Mouse (Mus musculus): ENCODE measurements around the gene Lrig1. TPM values are rescaled to one million over a fixed set of nuclear protein-coding genes. Genes with fewer than 3 reads are reported as not detected.

Gene Lrig1
- polyA plus RNA-seq, 1 experiment = 62.1 TPM

- no peak overlapping the region for H3K27ac ChIP-seq (ENCODE audit: control insufficient read depth, insufficient read depth, low read length)
- H3K36me3 ChIP-seq (ENCODE audit: control insufficient read depth, insufficient read depth, low read length) = no peaks in the 10 kb centered on the region
- H3K27me3 ChIP-seq (ENCODE audit: control insufficient read depth, insufficient read depth, low read length) = no peaks in the 10 kb centered on the region
- peaks cover 59% of the 10 kb centered on the region for H3K4me1 ChIP-seq (replicated peaks; ENCODE audit: control insufficient read depth, insufficient read depth, low read length)
- 28% methylated on average over 6 of the region's 6 CpGs for WGBS
- no peak for TF ChIP-seq POLR2A (IDR thresholded peaks at IDR 0.05; ENCODE audit: control insufficient read depth, extremely low read depth, insufficient read depth, low read length, poor library complexity)
- no peak overlapping the region for H3K4me3 ChIP-seq (ENCODE audit: control insufficient read depth, insufficient read depth, low read length)
- DNase-seq = no peak
Measured at GRCm38 (mm10) chr6:94686048-94686447, 13.9 kb downstream of the Lrig1 start.

DNA sequence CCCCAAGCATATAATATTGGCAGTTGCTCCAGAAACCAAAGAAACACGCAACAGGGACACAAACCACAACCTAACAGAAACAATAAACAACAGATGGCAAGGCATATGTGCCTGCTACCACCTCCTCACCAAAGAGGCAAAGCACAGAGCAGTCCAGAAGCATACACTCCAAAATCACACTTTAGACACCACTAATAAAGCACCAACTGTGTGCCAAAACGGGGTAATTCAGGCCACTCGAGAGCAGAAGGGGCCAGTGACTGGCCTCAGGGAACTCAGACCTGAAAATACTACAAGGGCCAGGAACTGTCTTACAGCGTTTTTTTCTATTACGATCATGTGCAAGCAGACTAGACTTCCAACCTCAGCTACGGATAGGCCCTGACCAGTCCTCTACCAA is 14.3 kb downstream of the Lrig1 start:
- H3K4me1 ChIP-seq (replicated peaks; ENCODE audit: control insufficient read depth, insufficient read depth, low read length) = peaks cover 61% of the 10 kb centered on the region
- no peak for DNase-seq
- H3K36me3 ChIP-seq (ENCODE audit: control insufficient read depth, insufficient read depth, low read length) = no peaks in the 10 kb centered on the region
- peak overlapping the region; percentile 53; the same call in 1 of the 2 replicates for H3K27ac ChIP-seq (ENCODE audit: control insufficient read depth, insufficient read depth, low read length)
- 76% methylated on average over 6 of the region's 6 CpGs for WGBS
- H3K4me3 ChIP-seq (ENCODE audit: control insufficient read depth, insufficient read depth, low read length) = no peak overlapping the region
- no peaks in the 10 kb centered on the region for H3K27me3 ChIP-seq (ENCODE audit: control insufficient read depth, insufficient read depth, low read length)
- TF ChIP-seq CTCF (IDR thresholded peaks at IDR 0.05; ENCODE audit: borderline replicate concordance, control insufficient read depth, extremely low read depth, insufficient read depth, low read length, poor library complexity) (no peak), POLR2A (IDR thresholded peaks at IDR 0.05; ENCODE audit: control insufficient read depth, extremely low read depth, insufficient read depth, low read length, poor library complexity) (no peak)

DNA sequence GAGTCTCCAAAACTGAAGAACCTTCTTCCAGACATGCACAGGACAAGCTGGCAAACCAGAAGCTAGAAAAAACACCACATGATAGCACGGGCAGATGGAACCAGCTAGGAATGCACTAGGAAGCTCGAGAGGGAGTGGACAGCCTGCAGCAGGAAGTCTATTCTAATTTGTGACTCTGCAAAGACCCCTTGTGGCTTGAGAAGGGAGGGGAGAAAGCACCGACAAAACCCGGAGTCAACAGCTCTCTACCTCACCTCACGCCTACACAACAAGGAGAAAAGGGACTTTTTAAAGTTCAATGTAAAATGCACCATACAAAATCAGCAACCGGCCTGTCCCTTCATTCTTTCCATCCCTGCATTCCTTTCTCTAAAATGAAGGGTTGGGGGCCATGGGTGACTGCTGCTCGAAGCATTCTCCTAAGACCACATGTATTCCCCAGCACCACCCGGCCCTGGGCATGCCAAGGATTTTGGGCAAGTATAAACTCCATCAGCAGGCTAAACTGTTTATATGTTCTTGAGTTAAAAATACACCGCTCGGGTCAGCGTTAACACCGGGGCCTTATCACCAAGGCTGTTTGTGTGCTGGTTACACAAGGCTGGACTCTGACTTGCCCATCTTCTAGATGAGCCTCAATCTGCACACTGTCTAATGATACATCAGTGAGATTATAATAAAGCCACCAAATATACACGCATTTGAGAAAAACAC is 15.0 kb downstream of the Lrig1 start:
- no peak for TF ChIP-seq POLR2A (IDR thresholded peaks at IDR 0.05; ENCODE audit: control insufficient read depth, extremely low read depth, insufficient read depth, low read length, poor library complexity)
- no peak for TF ChIP-seq CTCF (IDR thresholded peaks at IDR 0.05; ENCODE audit: borderline replicate concordance, control insufficient read depth, extremely low read depth, insufficient read depth, low read length, poor library complexity)
- Histone ChIP-seq H3K4me1 (replicated peaks; ENCODE audit: control insufficient read depth, insufficient read depth, low read length) (peaks cover 62% of the 10 kb centered on the region), H3K27ac (ENCODE audit: control insufficient read depth, insufficient read depth, low read length) (peak overlapping the region; percentile 67; the same call in 1 of the 2 replicates), H3K4me3 (ENCODE audit: control insufficient read depth, insufficient read depth, low read length) (no peak overlapping the region), H3K27me3 (ENCODE audit: control insufficient read depth, insufficient read depth, low read length) (no peaks in the 10 kb centered on the region), H3K36me3 (ENCODE audit: control insufficient read depth, insufficient read depth, low read length) (no peaks in the 10 kb centered on the region)
- DNase-seq = peak; percentile 35
- 66% methylated on average over 13 of the region's 13 CpGs for WGBS

DNA sequence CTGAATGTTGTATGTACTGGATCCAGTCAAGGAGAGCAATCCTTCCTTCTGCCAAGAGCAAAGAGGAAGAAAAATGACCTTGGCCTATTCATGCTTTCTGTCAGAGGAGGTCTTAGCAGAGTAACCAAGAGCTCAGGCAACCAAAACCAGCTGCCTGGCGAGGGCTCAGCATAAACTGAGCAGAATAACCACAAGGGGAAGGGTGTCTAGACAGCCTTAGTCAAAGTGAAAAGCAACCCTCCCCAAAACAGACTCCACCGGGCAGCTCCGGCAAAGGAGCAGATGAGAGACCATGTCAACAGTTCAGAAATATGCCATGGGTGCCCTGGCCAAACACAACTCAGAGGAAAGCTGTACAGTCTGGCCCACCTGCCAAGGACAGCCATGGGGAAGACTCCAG is 16.3 kb downstream of the Lrig1 start:
- Histone ChIP-seq H3K36me3 (ENCODE audit: control insufficient read depth, insufficient read depth, low read length) (no peaks in the 10 kb centered on the region), H3K4me1 (replicated peaks; ENCODE audit: control insufficient read depth, insufficient read depth, low read length) (peaks cover 62% of the 10 kb centered on the region), H3K27me3 (ENCODE audit: control insufficient read depth, insufficient read depth, low read length) (no peaks in the 10 kb centered on the region), H3K4me3 (ENCODE audit: control insufficient read depth, insufficient read depth, low read length) (no peak overlapping the region), H3K27ac (ENCODE audit: control insufficient read depth, insufficient read depth, low read length) (peak overlapping the region; percentile 70)
- DNase-seq = peak; percentile 46
- TF ChIP-seq POLR2A (IDR thresholded peaks at IDR 0.05; ENCODE audit: control insufficient read depth, extremely low read depth, insufficient read depth, low read length, poor library complexity) = no peak
- WGBS = 2% methylated on average over 3 of the region's 3 CpGs

DNA sequence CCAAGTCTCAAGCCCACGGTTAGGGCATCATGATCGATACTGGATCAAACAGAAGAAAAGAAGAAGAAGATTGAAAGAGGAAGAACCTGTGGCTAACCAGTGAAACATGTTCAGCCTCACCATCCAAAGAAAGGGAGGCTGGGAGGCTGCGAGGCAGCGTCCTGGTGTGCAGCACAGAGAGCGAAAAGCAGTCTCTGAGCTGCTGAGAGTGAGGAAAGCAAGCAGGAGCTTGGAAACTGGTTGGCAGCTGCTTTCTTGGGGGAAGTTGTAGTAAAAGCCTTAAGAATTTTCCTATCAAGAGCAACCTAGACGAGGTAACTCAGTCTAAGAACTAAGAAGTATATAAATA is 17.7 kb downstream of the Lrig1 start:
- TF ChIP-seq POLR2A (IDR thresholded peaks at IDR 0.05; ENCODE audit: control insufficient read depth, extremely low read depth, insufficient read depth, low read length, poor library complexity) = no peak
- H3K27me3 ChIP-seq (ENCODE audit: control insufficient read depth, insufficient read depth, low read length) = no peaks in the 10 kb centered on the region
- H3K4me1 ChIP-seq (replicated peaks; ENCODE audit: control insufficient read depth, insufficient read depth, low read length) = peaks cover 68% of the 10 kb centered on the region
- H3K4me3 ChIP-seq (ENCODE audit: control insufficient read depth, insufficient read depth, low read length) = peak overlapping the region; percentile 22; the same call in 1 of the 2 replicates
- peak overlapping the region; percentile 89 for H3K27ac ChIP-seq (ENCODE audit: control insufficient read depth, insufficient read depth, low read length)
- 17% methylated on average over 6 of the region's 6 CpGs for WGBS
- no peak for DNase-seq
- no peaks in the 10 kb centered on the region for H3K36me3 ChIP-seq (ENCODE audit: control insufficient read depth, insufficient read depth, low read length)

DNA sequence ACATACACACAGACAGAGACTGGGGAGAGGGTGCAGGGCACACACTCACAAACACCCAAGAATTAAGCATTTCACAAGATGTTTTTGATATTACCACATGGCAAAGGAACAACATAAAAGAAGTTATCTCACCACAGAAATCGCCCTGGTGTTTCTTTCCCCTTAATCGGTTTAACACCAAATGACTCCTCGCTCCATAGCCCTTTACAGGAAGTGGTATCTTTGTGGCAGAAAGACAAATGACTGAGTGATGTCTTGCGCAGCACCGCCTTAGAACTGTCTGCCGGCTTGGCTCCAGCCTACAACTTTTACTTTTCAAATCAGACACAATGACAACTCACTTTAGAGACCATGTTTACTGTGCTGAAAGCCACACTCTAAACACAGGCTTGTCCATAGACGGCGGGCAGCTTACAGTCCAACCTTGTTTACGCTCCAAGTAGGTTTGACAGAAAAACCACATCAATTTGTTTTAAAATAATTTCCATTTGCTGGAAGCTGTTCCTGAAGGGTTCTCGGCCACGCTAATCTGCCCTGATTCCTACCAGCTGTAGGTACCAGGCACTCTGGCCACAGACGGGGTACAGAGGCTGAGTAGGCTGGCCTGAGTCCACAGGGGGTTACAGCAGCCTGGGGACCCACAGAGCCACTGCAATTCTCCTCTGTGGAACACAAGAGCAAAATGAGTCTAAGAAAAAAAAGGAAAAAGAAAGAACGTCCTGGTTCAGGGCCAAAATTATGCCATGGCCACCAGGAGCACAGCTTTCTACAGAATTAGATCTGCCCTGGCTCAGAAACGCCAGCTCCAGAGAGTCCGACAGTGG is 18.3 kb downstream of the Lrig1 start:
- Histone ChIP-seq H3K36me3 (ENCODE audit: control insufficient read depth, insufficient read depth, low read length) (no peaks in the 10 kb centered on the region), H3K4me3 (ENCODE audit: control insufficient read depth, insufficient read depth, low read length) (peak overlapping the region; percentile 22), H3K27me3 (ENCODE audit: control insufficient read depth, insufficient read depth, low read length) (no peaks in the 10 kb centered on the region), H3K4me1 (replicated peaks; ENCODE audit: control insufficient read depth, insufficient read depth, low read length) (peaks cover 69% of the 10 kb centered on the region), H3K27ac (ENCODE audit: control insufficient read depth, insufficient read depth, low read length) (peak overlapping the region; percentile 89)
- no peak for TF ChIP-seq POLR2A (IDR thresholded peaks at IDR 0.05; ENCODE audit: control insufficient read depth, extremely low read depth, insufficient read depth, low read length, poor library complexity)
- TF ChIP-seq CTCF (IDR thresholded peaks at IDR 0.05; ENCODE audit: borderline replicate concordance, control insufficient read depth, extremely low read depth, insufficient read depth, low read length, poor library complexity) = no peak
- 9% methylated on average over 15 of the region's 15 CpGs for WGBS
- peak; percentile 55 for DNase-seq

Data from thymus, adult 2 months (tissue).